Mouse (Mus musculus): Measurements from ENCODE around the gene Epop.
"Not testable (repeated sequence)": the region's sequence is repeated elsewhere in the genome, so short reads cannot be mapped to it uniquely, and the experiment has no call there.

GRCm38 (mm10) chr11:97648541-97648940 lies 19.0 kb upstream of the Epop start:
- TF ChIP-seq CTCF (IDR thresholded peaks at IDR 0.05; ENCODE audit: control insufficient read depth, insufficient read depth, insufficient replicate concordance, low read depth, low read length); POLR2A (IDR thresholded peaks at IDR 0.05; ENCODE audit: control insufficient read depth, low read depth, low read length): not testable (repeated sequence)

Data from testis, adult 2 months (tissue).